Mouse (Mus musculus) frontal cortex, adult 2 months (tissue): ENCODE results near the gene Apex2. TPM values are rescaled to one million over a fixed set of nuclear protein-coding genes. Genes with fewer than 3 reads are reported as not detected.
"Not testable (repeated sequence)": the region's sequence is repeated elsewhere in the genome, so short reads cannot be mapped to it uniquely, and the experiment has no call there.

ENCODE experiments used
- DNase-seq, 2 experiments: peaks; one replicate each; pipeline ENCODE4 v3.0.0; 2022; ENCODE audit warnings: low spot score in 1 of 2; ENCODE audit errors: extremely low spot score in 1 of 2
- polyA plus RNA-seq: library from polyadenylated mRNA; depleted of rRNA; stranded (reverse); fragments of >200 nt; gene quantifications from 2 replicates; pipeline ENCODE4 v1.2.3, GENCODE M21; 2012; rRNA removed

Apex2 gene
- polyA plus RNA-seq, 1 experiment, result 11.0 TPM

DNA sequence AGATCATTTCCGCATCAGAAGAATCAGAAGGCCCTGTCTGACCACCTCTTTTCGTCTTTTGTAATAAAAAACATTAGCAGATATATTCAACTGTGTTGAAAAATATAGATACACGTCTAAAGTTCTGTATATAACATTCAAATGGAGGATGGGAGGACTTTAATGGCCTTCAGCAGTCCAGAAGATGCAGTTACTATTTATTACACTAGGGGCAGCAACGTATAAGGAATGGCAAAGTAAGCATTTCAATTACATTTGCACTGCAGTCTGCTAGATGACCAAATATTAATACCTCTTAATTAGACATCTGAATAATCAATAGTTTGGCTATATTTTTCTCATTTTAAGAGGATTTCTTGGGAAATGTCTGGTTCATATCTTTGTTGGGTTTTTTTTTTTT is 79.0 kb downstream of the Apex2 start:
- DNase-seq, result peak in 1 of 2 experiments; percentile 81

DNA sequence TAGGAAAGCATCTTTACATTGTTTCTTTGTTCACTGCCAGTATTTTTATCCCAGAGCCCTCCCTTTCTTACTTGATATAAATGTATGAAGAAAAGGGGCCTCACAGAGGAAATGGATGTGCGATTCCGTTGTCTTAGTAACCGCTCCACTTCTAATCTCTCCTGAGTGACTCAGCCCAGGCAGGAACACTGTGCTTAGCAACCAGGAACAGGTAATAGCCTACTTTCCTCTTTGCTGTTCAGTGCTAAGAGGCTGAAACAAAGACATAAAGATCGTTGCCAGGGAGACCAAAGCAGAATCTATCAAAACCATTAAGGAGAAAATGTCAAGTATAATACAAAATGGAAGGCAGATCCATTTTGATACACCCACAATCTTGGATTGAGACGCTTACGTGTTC is 81.0 kb downstream of the Apex2 start:
- peak in 1 of 2 experiments; percentile 43 for DNase-seq

- not testable (repeated sequence) for DNase-seq
Measured at GRCm38 (mm10) chrX:150487811-150488210, 101.9 kb downstream of the Apex2 start.

GRCm38 (mm10) chrX:150486314-150487030 is 103.2 kb downstream of the Apex2 start:
- not testable (repeated sequence) for DNase-seq

GRCm38 (mm10) chrX:150477854-150478780 is 111.6 kb downstream of the Apex2 start:
- peak; percentile 88 to 97 for DNase-seq

DNA sequence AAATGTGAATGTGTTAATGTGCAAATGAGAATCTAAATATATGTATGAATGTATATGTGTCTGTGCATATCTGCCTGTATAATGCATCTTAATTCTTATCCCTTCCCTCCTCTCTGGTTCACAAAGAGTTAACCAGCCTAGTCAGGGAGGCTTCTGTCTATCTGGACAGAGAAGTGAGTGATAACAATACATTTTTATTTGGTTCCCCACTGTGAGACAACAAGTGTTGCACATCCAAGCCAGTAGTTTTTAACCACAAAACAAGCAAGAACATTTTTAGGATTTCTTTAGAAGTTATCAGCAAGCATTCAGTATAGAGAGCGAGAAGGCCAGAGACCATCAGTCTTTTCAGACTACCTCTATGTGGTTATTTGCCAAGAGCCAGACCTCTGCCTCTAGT is 118.3 kb downstream of the Apex2 start:
- no peak for DNase-seq

Other genes starting within 250 kb of the Apex2 start
- 41.1 and 44.0 TPM in 2 replicates for gene Tmem29, start 130.7 kb downstream of the Apex2 start, polyA plus RNA-seq
- 1.8 and 2.9 TPM in 2 replicates for gene Alas2, start 42.5 kb downstream of the Apex2 start, polyA plus RNA-seq
- 1.8 and 1.9 TPM in 2 replicates for gene Pfkfb1, start 1.6 kb downstream of the Apex2 start, polyA plus RNA-seq
- gene Tro, start 67.7 kb upstream of the Apex2 start, polyA plus RNA-seq, result 83.0 and 98.1 TPM in 2 replicates
- gene Maged2, start 224.5 kb upstream of the Apex2 start, polyA plus RNA-seq, result 42.0 and 53.9 TPM in 2 replicates